Mouse (Mus musculus) thymus, adult 2 months (tissue): Measurements from ENCODE around the gene Fus.

Experiments
- CTCF ChIP-seq: fragments of 200-500 bp; IDR thresholded peaks from 2 replicates; pipeline ENCODE4 v1.5.1; 2012; ENCODE audit warnings: mild to moderate bottlenecking, control low read depth, low read length, moderate library complexity, borderline replicate concordance; ENCODE audit not compliant: control insufficient read depth, poor library complexity, insufficient read depth; ENCODE audit errors: extremely low read depth
- POLR2A ChIP-seq: fragments of 200-500 bp; IDR thresholded peaks from 2 replicates; pipeline ENCODE4 v1.6.1; 2012; ENCODE audit warnings: mild to moderate bottlenecking, low read length, control low read depth, moderate library complexity; ENCODE audit not compliant: control insufficient read depth, poor library complexity, insufficient read depth; ENCODE audit errors: extremely low read depth

DNA sequence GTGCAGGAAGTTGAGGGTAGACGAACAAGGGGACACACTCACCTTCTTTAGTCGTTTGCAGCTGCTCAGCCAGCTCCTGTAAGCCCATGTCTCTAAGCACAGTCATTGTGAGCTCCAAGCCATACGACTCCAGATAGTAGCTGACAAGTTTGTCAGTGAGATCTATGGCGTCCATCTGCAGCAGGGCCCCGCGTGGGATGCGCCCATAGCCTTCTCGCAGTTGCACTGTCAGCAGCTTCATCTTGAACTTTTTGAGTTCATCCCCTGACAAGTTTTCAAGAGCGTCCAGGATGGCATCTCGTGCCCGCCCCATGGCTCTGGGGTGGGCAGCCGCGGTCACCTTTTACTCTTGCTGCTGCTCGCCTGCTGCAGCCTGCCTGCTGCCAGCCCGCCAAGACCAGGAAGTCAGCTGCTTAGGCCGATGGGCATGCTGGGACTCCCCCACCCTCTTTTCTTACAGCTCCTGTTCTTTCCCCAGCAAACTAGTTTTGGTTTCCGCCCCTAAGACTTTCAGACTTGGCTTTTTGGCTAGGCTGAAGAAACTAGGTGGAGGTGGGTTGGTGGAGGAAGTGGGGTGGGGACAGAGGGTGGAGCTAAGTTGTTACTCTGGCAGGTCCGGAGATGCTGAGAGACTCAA is 26.2 kb downstream of the Fus start, which contains the start of gene Pycard:
- TF ChIP-seq POLR2A (peak; percentile 92), CTCF (no peak)
